Mouse (Mus musculus) lung, postnatal 0 days (tissue): Measurements from ENCODE around the gene Wdfy2.

Experiments
- CTCF ChIP-seq: IDR thresholded peaks from 2 replicates; pipeline ENCODE4 v1.5.1; 2016; ENCODE audit warnings: antibody characterized with exemption, mild to moderate bottlenecking
- EP300 ChIP-seq: IDR thresholded peaks from 2 replicates; pipeline ENCODE4 v1.6.1; 2016; ENCODE audit warnings: antibody characterized with exemption, mild to moderate bottlenecking, control low read depth

- TF ChIP-seq CTCF (no peak), EP300 (no peak)
These were observed 79.1 kb downstream of the Wdfy2 start for GRCm38 (mm10) chr14:62916488-62917034.
